Mouse (Mus musculus): ENCODE results near the gene Ranbp17. TPM values are rescaled to one million over a fixed set of nuclear protein-coding genes. Genes with fewer than 3 reads are reported as not detected.

The Ranbp17 gene
- polyA plus RNA-seq, 1 experiment: 7.2 TPM

- TF ChIP-seq POLR2A (IDR thresholded peaks at IDR 0.05; ENCODE audit: borderline replicate concordance, extremely low read depth, insufficient read depth, insufficient read length, poor library complexity, severe bottlenecking) (no peak), CTCF (IDR thresholded peaks at IDR 0.05; ENCODE audit: borderline replicate concordance, extremely low read depth, insufficient read depth, insufficient read length) (peak; percentile 31; the same call in 1 of the 2 replicates)
- DNase-seq (ENCODE audit: low read depth): no peak
These were observed 311.2 kb downstream of the Ranbp17 start for GRCm38 (mm10) chr11:33202296-33202695.

GRCm38 (mm10) chr11:33201626-33202010 lies 311.9 kb downstream of the Ranbp17 start:
- peak; percentile 31 for DNase-seq (ENCODE audit: low read depth)
- TF ChIP-seq POLR2A (IDR thresholded peaks at IDR 0.05; ENCODE audit: borderline replicate concordance, extremely low read depth, insufficient read depth, insufficient read length, poor library complexity, severe bottlenecking) (no peak), CTCF (IDR thresholded peaks at IDR 0.05; ENCODE audit: borderline replicate concordance, extremely low read depth, insufficient read depth, insufficient read length) (no peak)

GRCm38 (mm10) chr11:33200764-33201625 lies 312.6 kb downstream of the Ranbp17 start:
- no peak for TF ChIP-seq POLR2A (IDR thresholded peaks at IDR 0.05; ENCODE audit: borderline replicate concordance, extremely low read depth, insufficient read depth, insufficient read length, poor library complexity, severe bottlenecking)
- peak; percentile 82 for DNase-seq (ENCODE audit: low read depth)

- DNase-seq (ENCODE audit: low read depth): peak; percentile 42
- TF ChIP-seq CTCF (IDR thresholded peaks at IDR 0.05; ENCODE audit: borderline replicate concordance, extremely low read depth, insufficient read depth, insufficient read length): no peak
- no peak for TF ChIP-seq POLR2A (IDR thresholded peaks at IDR 0.05; ENCODE audit: borderline replicate concordance, extremely low read depth, insufficient read depth, insufficient read length, poor library complexity, severe bottlenecking)
These were observed 313.4 kb downstream of the Ranbp17 start for GRCm38 (mm10) chr11:33199906-33200763.

GRCm38 (mm10) chr11:33199117-33199514 lies 314.4 kb downstream of the Ranbp17 start:
- TF ChIP-seq POLR2A (IDR thresholded peaks at IDR 0.05; ENCODE audit: borderline replicate concordance, extremely low read depth, insufficient read depth, insufficient read length, poor library complexity, severe bottlenecking) (no peak), CTCF (IDR thresholded peaks at IDR 0.05; ENCODE audit: borderline replicate concordance, extremely low read depth, insufficient read depth, insufficient read length) (no peak)
- peak; percentile 40 for DNase-seq (ENCODE audit: low read depth)

- DNase-seq (ENCODE audit: low read depth): no peak
- no peak for TF ChIP-seq POLR2A (IDR thresholded peaks at IDR 0.05; ENCODE audit: borderline replicate concordance, extremely low read depth, insufficient read depth, insufficient read length, poor library complexity, severe bottlenecking)
- no peak for TF ChIP-seq CTCF (IDR thresholded peaks at IDR 0.05; ENCODE audit: borderline replicate concordance, extremely low read depth, insufficient read depth, insufficient read length)
These were observed 315.0 kb downstream of the Ranbp17 start for GRCm38 (mm10) chr11:33198351-33199116.

- TF ChIP-seq CTCF (IDR thresholded peaks at IDR 0.05; ENCODE audit: borderline replicate concordance, extremely low read depth, insufficient read depth, insufficient read length) (no peak), POLR2A (IDR thresholded peaks at IDR 0.05; ENCODE audit: borderline replicate concordance, extremely low read depth, insufficient read depth, insufficient read length, poor library complexity, severe bottlenecking) (no peak)
These were observed 315.9 kb downstream of the Ranbp17 start for GRCm38 (mm10) chr11:33197673-33198072.

GRCm38 (mm10) chr11:33197133-33197514 lies 316.4 kb downstream of the Ranbp17 start:
- no peak for TF ChIP-seq POLR2A (IDR thresholded peaks at IDR 0.05; ENCODE audit: borderline replicate concordance, extremely low read depth, insufficient read depth, insufficient read length, poor library complexity, severe bottlenecking)
- no peak for TF ChIP-seq CTCF (IDR thresholded peaks at IDR 0.05; ENCODE audit: borderline replicate concordance, extremely low read depth, insufficient read depth, insufficient read length)
- DNase-seq (ENCODE audit: low read depth): no peak

More at GRCm38 (mm10) chr11:33197673-33198072, 315.9 kb downstream of the Ranbp17 start:
- DNase-seq (ENCODE audit: low read depth): no peak

GRCm38 (mm10) chr11:33196447-33197132 lies 317.0 kb downstream of the Ranbp17 start:
- TF ChIP-seq POLR2A (IDR thresholded peaks at IDR 0.05; ENCODE audit: borderline replicate concordance, extremely low read depth, insufficient read depth, insufficient read length, poor library complexity, severe bottlenecking) (no peak), CTCF (IDR thresholded peaks at IDR 0.05; ENCODE audit: borderline replicate concordance, extremely low read depth, insufficient read depth, insufficient read length) (no peak)
- peak; percentile 24 for DNase-seq (ENCODE audit: low read depth)
